Mouse (Mus musculus): ENCODE data around the gene Atp13a2. TPM values are rescaled to one million over a fixed set of nuclear protein-coding genes. Genes with fewer than 3 reads are reported as not detected.

The Atp13a2 gene
- polyA plus RNA-seq (2017; shearing (Covaris generic)), result 1 to 10 TPM; 5.6 to 7.5 TPM

GRCm38 (mm10) chr4:140986711-140987395, at the start of gene Atp13a2:
TSS of gene Atp13a2 (plus strand) at chr4:140986873.
- peak; percentile 72 for ATAC-seq

DNA sequence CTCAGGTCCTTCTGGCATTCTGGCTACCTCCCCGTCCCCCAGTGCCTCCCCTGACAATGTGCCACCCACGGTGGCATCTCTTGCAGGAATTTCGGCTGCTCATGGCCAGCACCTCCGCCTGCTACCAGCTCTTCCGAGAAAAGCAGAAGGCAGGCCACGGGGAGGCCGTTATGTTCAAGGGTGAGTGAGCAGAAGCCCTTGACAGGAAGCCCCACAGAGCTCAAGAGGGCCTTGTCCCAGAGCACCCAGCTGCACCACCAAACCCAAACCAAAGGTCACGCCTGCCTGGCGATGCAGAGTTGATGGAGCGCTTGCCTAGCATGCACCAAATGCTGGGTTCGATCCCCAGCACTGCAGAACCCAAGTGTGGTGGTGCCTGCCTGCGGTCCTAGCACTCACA, 42.3 kb upstream of the Atp13a2 start:
- no peak for ATAC-seq

DNA sequence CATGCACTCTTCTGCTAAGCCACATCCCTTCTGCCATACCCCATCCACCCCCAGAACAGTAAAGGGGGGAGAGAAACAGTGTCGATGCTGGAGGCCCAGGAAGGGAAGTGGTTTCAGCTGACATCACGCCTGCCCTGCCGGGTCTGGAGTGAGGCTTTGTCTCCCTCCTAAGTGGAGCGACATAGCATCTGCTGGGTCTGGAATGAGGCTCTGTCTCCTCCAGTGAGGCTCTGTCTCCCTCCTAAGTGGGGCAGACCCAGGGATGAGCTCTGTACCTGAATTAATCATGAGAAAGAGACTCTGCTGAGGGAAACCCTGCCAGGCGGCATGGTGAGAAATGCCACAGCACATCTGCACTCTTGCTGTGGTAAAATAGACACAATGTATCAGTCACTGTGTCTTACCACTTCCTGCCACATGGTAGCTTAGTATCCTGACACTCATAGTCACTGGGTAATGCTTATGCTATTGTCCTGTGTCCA, 41.7 kb upstream of the Atp13a2 start:
- peak; percentile 79 for ATAC-seq

DNA sequence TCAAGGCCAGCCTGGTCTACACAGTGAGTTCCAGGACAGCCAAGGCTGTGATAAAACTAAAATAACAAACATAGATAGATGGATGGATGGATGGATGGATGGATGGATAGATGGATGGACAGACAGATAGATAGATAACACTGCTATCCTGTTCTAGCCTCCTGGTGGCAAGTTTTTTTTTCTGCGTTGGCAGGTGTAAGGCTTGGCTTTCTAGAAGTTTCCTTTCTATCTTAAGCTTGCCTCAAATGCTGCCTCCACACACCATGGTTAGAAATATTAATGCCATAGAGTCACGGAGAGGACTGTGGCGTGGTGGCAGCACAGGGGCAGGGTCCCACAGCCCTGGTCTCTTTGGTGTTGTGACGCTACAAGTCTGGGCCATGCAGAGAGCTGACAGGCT, 41.1 kb upstream of the Atp13a2 start:
- no peak for ATAC-seq

GRCm38 (mm10) chr4:140946048-140946447, 40.6 kb upstream of the Atp13a2 start:
- ATAC-seq, result no peak

DNA sequence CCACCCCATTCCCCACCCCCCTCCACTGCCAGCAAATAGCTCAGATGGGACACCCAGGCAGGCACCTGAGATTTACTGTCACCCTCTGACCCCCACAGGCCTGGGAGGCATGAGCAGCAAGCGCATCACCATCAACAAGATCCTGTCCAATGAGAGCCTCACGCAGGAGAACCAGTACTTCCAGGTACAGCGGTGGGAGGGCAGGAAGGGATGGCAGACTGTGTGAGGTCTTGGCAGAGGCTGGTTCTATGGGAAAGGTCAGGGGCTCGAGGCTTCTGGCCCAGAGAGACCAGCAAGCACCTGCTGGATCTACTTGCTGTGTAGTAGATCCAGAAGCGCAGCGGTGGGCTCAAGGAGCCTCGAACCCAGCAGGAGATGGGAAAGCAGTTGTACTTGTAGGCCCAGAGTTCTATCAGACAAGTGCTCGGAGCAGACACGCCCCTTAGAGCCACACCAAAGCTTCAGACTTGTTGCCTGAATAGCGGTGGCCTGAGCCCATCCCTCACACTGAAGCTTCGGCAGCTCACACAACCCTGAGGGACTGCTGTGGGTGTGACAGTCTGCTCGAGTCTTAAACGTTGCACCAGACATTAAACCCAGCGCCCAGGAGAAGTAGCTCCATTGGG, 40.0 kb upstream of the Atp13a2 start:
- ATAC-seq, result no peak

GRCm38 (mm10) chr4:140947487-140948440, 38.9 kb upstream of the Atp13a2 start:
- ATAC-seq, result peak; percentile 53

DNA sequence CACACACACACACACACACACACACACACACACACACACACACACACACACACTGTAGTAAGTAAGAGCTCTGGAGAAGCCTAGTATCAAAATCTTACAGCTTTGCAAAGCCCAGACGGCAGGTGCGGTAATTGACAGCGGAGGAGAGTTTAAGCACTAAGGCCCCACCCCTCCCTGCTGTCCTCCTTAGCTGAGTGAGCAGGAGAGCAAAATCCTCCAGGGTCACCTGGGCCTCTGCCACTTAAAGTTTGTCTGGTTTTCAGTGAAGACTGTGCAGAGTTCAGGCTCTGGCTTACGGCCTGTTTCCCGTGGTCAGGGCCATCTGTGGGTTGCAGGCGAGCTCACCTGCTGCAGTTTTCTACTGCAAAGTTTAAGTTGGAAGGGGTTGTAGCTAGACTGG, 38.2 kb upstream of the Atp13a2 start:
- ATAC-seq, result no peak

- no peak for ATAC-seq
Measured at GRCm38 (mm10) chr4:140949052-140949451, 37.6 kb upstream of the Atp13a2 start.

DNA sequence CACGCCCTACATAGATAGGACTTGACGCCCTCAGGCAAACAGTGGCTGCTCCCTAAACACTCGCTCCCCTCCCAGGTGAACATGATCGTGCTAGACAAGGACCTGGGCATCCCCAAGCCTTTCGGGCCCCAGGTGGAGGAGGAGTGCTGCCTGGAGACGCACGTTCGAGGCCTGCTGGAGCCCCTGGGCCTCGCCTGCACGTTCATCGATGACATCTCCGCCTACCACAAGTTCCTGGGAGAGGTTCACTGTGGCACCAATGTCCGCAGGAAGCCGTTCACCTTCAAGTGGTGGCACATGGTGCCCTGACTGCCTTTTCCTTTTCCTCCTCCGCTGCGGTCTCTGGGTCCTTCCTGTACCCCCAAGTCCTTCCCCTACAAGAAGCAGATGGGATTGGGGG, 37.1 kb upstream of the Atp13a2 start:
- ATAC-seq, result no peak

DNA sequence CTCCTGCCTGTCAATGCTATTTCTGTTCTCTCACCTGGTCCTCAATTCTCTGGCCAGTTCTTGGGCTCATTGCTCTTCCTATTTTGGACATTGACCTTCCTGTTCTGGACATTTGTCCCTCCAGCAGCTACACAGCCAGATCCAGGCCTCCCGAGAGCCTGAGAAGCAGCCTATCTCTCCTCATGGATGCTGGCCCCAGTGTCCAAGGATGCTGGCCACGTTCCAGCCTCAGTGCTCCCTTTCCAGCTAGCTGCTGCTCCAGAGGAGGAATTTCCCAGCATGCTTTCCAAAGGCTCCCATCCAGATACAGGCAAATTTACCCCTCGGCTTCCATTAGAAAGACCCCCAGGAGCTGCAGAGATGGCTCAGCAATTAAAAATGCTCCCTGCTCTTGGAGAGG, 36.1 kb upstream of the Atp13a2 start:
- ATAC-seq, result no peak

- peak; percentile 40 for ATAC-seq
Measured at GRCm38 (mm10) chr4:140951861-140952641, 34.6 kb upstream of the Atp13a2 start.

GRCm38 (mm10) chr4:140957131-140957702, 29.5 kb upstream of the Atp13a2 start:
- no peak for ATAC-seq

- peak; percentile 32 for ATAC-seq
Measured at GRCm38 (mm10) chr4:140957725-140958124, 28.9 kb upstream of the Atp13a2 start.

DNA sequence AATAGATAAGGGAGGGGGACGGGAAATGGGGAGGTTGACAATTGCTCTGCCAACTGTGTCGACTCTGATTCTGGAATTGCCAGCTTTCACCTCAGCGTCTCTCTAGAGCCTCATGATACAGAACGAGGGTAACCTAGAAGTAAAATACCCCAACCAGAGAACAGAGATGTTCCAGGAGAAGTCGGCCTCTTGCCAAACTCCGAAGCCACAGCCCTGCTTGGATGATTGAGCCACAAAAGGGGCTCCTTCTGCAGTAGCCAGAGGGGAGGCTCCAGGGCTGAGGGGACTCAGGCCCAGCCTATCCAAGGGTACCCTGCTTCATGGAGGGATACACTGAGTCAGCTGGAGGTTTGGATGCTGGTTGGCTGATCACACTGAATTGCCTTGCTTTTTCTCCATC, 28.4 kb upstream of the Atp13a2 start:
- ATAC-seq, result no peak

GRCm38 (mm10) chr4:140959128-140959679, 27.5 kb upstream of the Atp13a2 start:
- ATAC-seq, result no peak

GRCm38 (mm10) chr4:140959715-140960479, 26.8 kb upstream of the Atp13a2 start:
- no peak for ATAC-seq

DNA sequence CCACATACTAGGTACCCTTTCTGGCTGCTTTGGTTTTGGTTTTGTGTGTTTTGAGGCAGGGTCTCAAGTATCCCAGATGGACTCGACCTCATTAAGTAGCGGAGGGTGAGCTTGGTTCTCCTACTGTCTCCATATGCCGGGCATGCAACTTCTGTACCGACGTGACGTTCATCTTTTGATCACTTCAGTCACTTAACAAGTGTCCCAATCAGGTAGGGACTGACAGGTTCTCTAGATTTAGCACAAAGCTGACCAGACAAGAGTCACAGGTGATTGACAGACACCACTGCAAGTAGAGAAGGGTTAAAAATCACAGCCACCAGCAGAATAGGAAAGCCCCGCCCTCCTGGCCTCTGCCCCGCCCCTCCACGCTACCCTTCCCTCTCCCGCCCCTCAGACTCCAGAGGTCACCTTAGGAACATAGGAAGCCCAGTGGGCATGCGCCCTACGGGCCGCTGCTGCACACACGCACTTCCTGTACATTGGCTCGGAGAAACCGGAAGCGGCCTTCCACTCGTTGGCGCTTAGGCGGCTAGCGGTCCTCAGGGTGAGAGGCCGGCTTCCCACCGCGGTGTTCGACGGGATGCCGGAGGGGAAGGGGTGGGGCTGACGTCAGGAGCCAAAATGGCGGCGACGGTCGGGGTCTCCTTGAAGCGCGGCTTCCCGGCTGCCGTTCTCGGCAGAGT, 25.7 kb upstream of the Atp13a2 start, which contains the start of gene Sdhb:
Sdhb (plus strand) TSS at position 423 of the 686 bp plus-strand sequence.
- peak; percentile 89 for ATAC-seq

DNA sequence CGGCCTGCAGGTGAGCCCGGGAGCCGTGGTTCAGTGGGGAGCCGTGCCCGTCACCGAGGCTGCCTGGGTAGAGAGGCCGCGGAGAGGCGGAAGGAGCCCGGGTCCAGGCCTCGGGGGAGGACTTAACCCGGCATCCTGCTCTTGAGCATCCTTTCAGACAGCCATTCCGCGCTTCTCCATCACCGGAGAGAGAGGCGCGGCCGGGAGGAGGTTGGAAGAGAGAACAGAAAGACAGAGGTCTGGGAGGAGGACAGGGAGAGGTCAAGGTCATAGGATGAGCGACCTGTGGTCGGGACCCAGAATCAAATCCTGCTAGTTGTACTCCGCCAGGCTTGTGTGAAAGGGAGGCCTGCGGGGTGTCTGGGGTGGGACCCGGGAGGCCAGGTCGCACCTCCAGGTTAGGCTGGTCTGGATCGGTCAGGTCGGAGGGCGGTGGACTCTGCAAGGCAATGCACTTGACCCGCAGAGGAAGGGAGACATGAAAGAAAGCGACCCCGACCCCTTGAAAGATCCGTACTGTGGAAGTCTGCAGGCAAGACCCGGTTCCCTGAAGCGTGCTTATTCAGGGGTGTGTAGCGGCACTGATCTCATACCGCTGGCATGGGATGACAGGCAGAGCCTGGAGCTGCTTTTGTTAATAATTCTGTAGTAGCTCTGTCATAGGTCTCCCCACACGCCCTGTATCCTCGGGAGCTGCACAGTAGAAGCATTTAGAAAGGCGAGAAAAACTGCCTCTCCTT, 25.0 kb upstream of the Atp13a2 start:
- peak; percentile 43 for ATAC-seq
